Mouse (Mus musculus) cerebral cortex, adult 2 months (tissue): ENCODE measurements around the gene Klhdc3.

ENCODE experiments used
- WGBS: fragments of 180-500 bp; shearing (Covaris S2); methylation state at CpG from one replicate; pipeline ENCODE4 v1.1.7; 2018; 5-methylcytosine and 5-hydroxymethylcytosine counted together

Klhdc3 gene

GRCm38 (mm10) chr17:46702100-46702499 lies 21.4 kb upstream of the Klhdc3 start:
- WGBS, result 59% methylated on average over 12 of the region's 12 CpGs

- 41% methylated on average over 12 of the region's 12 CpGs for WGBS
Measured at GRCm38 (mm10) chr17:46701489-46701888, 20.8 kb upstream of the Klhdc3 start.

- WGBS, result 87% methylated on average over 3 of the region's 3 CpGs
Measured at GRCm38 (mm10) chr17:46699912-46700311, 19.2 kb upstream of the Klhdc3 start.

- 84% methylated on average over 5 of the region's 5 CpGs for WGBS
Measured at GRCm38 (mm10) chr17:46699245-46699644, 18.5 kb upstream of the Klhdc3 start.

- 92% methylated on average over 6 of the region's 6 CpGs for WGBS
Measured at GRCm38 (mm10) chr17:46698515-46698914, 17.8 kb upstream of the Klhdc3 start.

- 79% methylated on average over 1 of the region's 1 CpGs for WGBS
Measured at GRCm38 (mm10) chr17:46694517-46695063, 13.9 kb upstream of the Klhdc3 start.

- WGBS, result 97% methylated on average over 2 of the region's 2 CpGs
Measured at GRCm38 (mm10) chr17:46691390-46691789, 10.7 kb upstream of the Klhdc3 start.

GRCm38 (mm10) chr17:46690665-46691064 lies 10.0 kb upstream of the Klhdc3 start:
- 90% methylated on average over 12 of the region's 12 CpGs for WGBS

- 88% methylated on average over 6 of the region's 6 CpGs for WGBS
Measured at GRCm38 (mm10) chr17:46685913-46686312, 5.2 kb upstream of the Klhdc3 start.

- 78% methylated on average over 16 of the region's 16 CpGs for WGBS
Measured at GRCm38 (mm10) chr17:46682654-46683389, 2.1 kb upstream of the Klhdc3 start.

GRCm38 (mm10) chr17:46681466-46682118 lies 878 bp upstream of the Klhdc3 start:
- 25% methylated on average over 12 of the region's 12 CpGs for WGBS

GRCm38 (mm10) chr17:46679843-46680759 lies 613 bp downstream of the Klhdc3 start:
- WGBS, result under 1% methylated on average over 34 of the region's 34 CpGs

- 51% methylated on average over 9 of the region's 9 CpGs for WGBS
Measured at GRCm38 (mm10) chr17:46678911-46679310, 1.8 kb downstream of the Klhdc3 start.

GRCm38 (mm10) chr17:46678416-46678815 lies 2.3 kb downstream of the Klhdc3 start, which contains the start of gene Mea1:
Gene Mea1 (plus strand): TSS chr17:46678793.
- 79% methylated on average over 9 of the region's 9 CpGs for WGBS

GRCm38 (mm10) chr17:46674530-46675283 lies 6.0 kb downstream of the Klhdc3 start:
- 19% methylated on average over 15 of the region's 15 CpGs for WGBS

- WGBS, result under 1% methylated on average over 43 of the region's 43 CpGs
Measured at GRCm38 (mm10) chr17:46673850-46674529, 6.7 kb downstream of the Klhdc3 start, which contains the start of gene Rrp36. Gene Rrp36 (minus strand): TSS chr17:46674352.

- 96% methylated on average over 10 of the region's 10 CpGs for WGBS
Measured at GRCm38 (mm10) chr17:46669911-46670310, 10.8 kb downstream of the Klhdc3 start.

- 84% methylated on average over 16 of the region's 16 CpGs for WGBS
Measured at GRCm38 (mm10) chr17:46667712-46668111, 13.0 kb downstream of the Klhdc3 start.

- WGBS, result 76% methylated on average over 5 of the region's 5 CpGs
Measured at GRCm38 (mm10) chr17:46662730-46663129, 18.0 kb downstream of the Klhdc3 start.

GRCm38 (mm10) chr17:46661981-46662380 lies 18.7 kb downstream of the Klhdc3 start:
- WGBS, result 88% methylated on average over 12 of the region's 12 CpGs
